Comparison of ENCODE assay signal across 8 mouse cellular contexts in the genomic region with DNA sequence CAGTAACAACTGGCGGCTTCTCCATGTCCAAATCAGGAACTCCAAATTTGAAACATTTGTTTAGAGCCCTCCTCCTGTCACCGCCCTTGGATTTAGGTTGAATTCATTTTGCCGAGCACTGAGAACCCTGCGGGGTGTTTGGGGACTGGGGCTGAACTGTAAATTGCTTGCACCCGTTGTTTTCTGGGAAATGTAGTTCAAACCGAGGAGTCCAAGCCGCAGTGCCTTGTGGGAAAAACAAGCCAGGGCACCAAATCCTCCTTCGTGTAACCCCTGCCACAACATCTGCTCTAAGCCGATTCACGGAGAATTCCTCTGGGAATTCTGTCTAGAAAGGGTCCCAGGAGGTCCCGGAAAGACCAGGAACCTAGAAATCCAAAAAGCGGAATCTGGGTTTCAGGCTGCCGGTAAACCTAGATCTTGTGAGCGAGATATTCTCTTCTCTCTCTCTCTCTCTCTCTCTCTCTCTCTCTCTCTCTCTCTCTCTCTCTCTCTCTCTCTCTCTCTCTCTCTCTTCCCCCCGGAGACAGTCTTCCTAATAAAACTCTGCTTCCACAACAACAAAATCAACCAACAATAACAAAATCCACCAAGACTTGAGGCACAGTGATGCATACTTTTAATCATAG. TPM values are rescaled to one million over a fixed set of nuclear protein-coding genes. Genes with fewer than 3 reads are reported as not detected.
DNase-seq lines count a peak whose midpoint lies in the region; ATAC-seq lines count a peak whose summit lies in the region.

No protein-coding gene starts in this region.

- peak overlapping the region; percentile 77 for H3K4me3 ChIP-seq in hindbrain, embryonic 15.5 days

- peak overlapping the region; percentile 63 for H3K9ac ChIP-seq in hindbrain, embryonic 15.5 days

- peak; percentile 46 for DNase-seq in WW6 (ENCODE audit: low read depth, low spot score)
- peak; percentile 82 to 90 for DNase-seq in cerebellum, postnatal 36 days
- peak; percentile 85 to 90 for DNase-seq in frontal cortex, postnatal 36 days (ENCODE audit: low spot score in 2 of 2)
- DNase-seq in left cerebral cortex, adult 11 months (ENCODE audit: low spot score), result peak; percentile 77
- DNase-seq in lung, postnatal 4 days, result peak; percentile 82 to 87
- peak; percentile 92 for DNase-seq in right cerebral cortex, adult 18-20 months
- DNase-seq in urinary bladder, postnatal 25 days (ENCODE audit: low spot score), result peak; percentile 70

- peak overlapping the region; percentile 86 for H3K27ac ChIP-seq in hindbrain, embryonic 15.5 days (replicated peaks)

- no peaks in the 10 kb centered on the region for H3K9me3 ChIP-seq in hindbrain, embryonic 15.5 days

- peak; percentile 66 for ATAC-seq in hindbrain, embryonic 15.5 days (ENCODE audit: low FRiP score, low read depth)

- peaks cover 27% of the 10 kb centered on the region for H3K4me1 ChIP-seq in hindbrain, embryonic 15.5 days (replicated peaks)

- H3K27me3 ChIP-seq in hindbrain, embryonic 15.5 days, result no peaks in the 10 kb centered on the region

- WGBS in hindbrain, embryonic 15.5 days, result 1% methylated on average over 15 of the region's 15 CpGs

- peaks cover 4% of the 10 kb centered on the region for H3K36me3 ChIP-seq in hindbrain, embryonic 15.5 days

- peak overlapping the region; percentile 57 for H3K4me2 ChIP-seq in hindbrain, embryonic 15.5 days

RNA-seq across cellular contexts. Expression of gene Zfp84, which starts 1.2 kb away (rescaled TPM):
- polyA plus RNA-seq in hindbrain, embryonic 15.5 days (2015; fragmentation: Nextera tagmentation; extraction: Ambion mirVana), result 13.8 and 14.6 TPM in 2 replicates

RNA-seq across cellular contexts. Expression of gene Zfp30, which starts 16.6 kb away (rescaled TPM):
- 12.0 and 12.7 TPM in 2 replicates for polyA plus RNA-seq in hindbrain, embryonic 15.5 days (2015; fragmentation: Nextera tagmentation; extraction: Ambion mirVana)

RNA-seq across cellular contexts. Expression of gene Catsperg2, which starts 40.3 kb away (rescaled TPM):
- 0.29 and 0.60 TPM in 2 replicates for polyA plus RNA-seq in hindbrain, embryonic 15.5 days (2015; fragmentation: Nextera tagmentation; extraction: Ambion mirVana)

RNA-seq across cellular contexts. Expression of gene Zfp790, which starts 48.7 kb away (rescaled TPM):
- polyA plus RNA-seq in hindbrain, embryonic 15.5 days (2015; fragmentation: Nextera tagmentation; extraction: Ambion mirVana), result 23.5 and 24.1 TPM in 2 replicates

Comparison
In these comparisons a context has a peak if more than half of its experiments do, and no peak if none do; other contexts are left out.
1. Peak in every context shown above with its lines: DNase-seq, ATAC-seq, H3K4me3 ChIP-seq and H3K27ac ChIP-seq.